Mouse (Mus musculus): ENCODE measurements at regions not wholly inside any gene's neighbourhood (a gene's known extent, or its start where the extent isn't known, plus 50 kb on each side); places are given as distances from the start of the nearest gene placed in this dataset.

DNA sequence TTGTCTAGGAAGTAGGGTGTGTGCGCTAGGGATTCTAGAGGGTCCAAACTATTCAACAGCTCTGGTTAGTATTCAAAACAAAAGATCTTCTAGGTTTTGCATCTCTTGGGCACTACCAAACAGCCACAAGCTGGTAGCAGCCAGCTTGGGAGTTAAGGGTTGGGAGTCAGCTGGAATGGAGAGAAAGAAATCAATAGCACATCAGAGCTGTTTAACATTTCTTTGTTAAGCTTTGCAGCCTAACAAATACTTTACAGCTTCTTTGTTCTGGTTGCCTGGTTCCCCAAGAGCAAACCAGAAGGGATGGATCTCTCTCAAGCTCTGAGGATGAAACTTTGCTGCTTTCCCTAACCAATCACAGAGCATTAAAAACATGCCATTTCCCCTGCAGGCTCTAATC lies 162.3 kb upstream of the Atp5g3 start:
- Histone ChIP-seq H3K27me3 (no peaks in the 10 kb centered on the region), H3K9ac (no peak overlapping the region), H3K36me3 (no peaks in the 10 kb centered on the region), H3K4me1 (no peaks in the 10 kb centered on the region), H3K4me3 (no peak overlapping the region), H3K9me3 (no peaks in the 10 kb centered on the region), H3K4me2 (no peak overlapping the region), H3K27ac (no peak overlapping the region)
- no peak for ATAC-seq (ENCODE audit: borderline replicate concordance, extremely low read depth, low FRiP score, low TSS enrichment)
- 91% methylated on average over 1 of the region's 1 CpGs for WGBS

DNA sequence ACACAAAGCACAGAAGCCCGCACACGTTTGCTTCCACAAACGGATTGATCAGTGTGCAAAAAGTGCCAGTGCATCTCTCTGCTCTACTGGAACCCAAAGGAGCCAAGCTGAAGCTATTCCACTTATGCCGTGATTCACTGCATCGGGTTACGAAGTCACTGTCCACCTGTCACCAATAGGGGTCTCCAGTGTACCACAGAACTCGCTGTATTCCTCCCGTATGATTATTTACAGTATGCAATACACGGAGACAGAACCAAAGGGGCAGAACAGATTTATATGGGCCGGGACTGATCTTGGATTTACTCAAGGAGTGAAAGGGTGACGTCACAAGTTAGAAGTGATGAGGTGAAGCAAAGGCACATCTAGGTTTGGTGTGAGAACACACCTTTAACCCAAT lies 155.5 kb upstream of the Atp5g3 start:
- H3K4me3 ChIP-seq, result no peak overlapping the region
- no peak overlapping the region for H3K9ac ChIP-seq
- no peaks in the 10 kb centered on the region for H3K36me3 ChIP-seq
- H3K9me3 ChIP-seq, result no peaks in the 10 kb centered on the region
- H3K4me2 ChIP-seq, result no peak overlapping the region; the same call in 1 of the 2 replicates
- peak; percentile 65; the same call in 1 of the 2 replicates for ATAC-seq (ENCODE audit: borderline replicate concordance, extremely low read depth, low FRiP score, low TSS enrichment)
- peaks cover 3% of the 10 kb centered on the region; the same call in 1 of the 2 replicates for H3K4me1 ChIP-seq
- no peak overlapping the region for H3K27ac ChIP-seq
- H3K27me3 ChIP-seq, result peaks cover 21% of the 10 kb centered on the region; the same call in 1 of the 2 replicates
- WGBS, result 3% methylated on average over 11 of the region's 11 CpGs

DNA sequence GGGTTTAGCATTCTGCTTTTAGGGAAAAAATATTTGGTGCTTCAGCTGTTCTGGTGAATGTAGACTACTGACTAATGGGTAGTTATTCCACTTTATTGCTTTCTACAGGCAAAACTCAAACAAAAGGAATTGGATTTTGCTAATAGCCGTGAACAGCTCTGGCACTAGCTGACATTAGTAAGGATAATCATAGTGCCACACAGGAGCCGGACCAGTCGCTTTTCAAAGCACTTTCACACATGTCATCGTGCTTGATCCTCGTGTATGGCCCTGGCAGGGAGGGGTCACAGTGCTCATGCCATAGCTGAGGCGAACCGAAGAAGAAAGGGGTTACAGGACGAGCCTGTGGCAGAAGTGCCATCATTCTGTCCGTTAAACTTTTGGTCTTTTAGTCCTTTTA lies 153.2 kb upstream of the Atp5g3 start:
- no peak overlapping the region for H3K4me2 ChIP-seq
- no peaks in the 10 kb centered on the region for H3K36me3 ChIP-seq
- H3K27me3 ChIP-seq, result peaks cover 21% of the 10 kb centered on the region; the same call in 1 of the 2 replicates
- 73% methylated on average over 9 of the region's 9 CpGs for WGBS
- no peak overlapping the region for H3K9ac ChIP-seq
- no peak overlapping the region for H3K4me3 ChIP-seq
- no peak overlapping the region for H3K27ac ChIP-seq
- no peaks in the 10 kb centered on the region for H3K9me3 ChIP-seq
- ATAC-seq (ENCODE audit: borderline replicate concordance, extremely low read depth, low FRiP score, low TSS enrichment), result no peak
- peaks cover 3% of the 10 kb centered on the region; the same call in 1 of the 2 replicates for H3K4me1 ChIP-seq

DNA sequence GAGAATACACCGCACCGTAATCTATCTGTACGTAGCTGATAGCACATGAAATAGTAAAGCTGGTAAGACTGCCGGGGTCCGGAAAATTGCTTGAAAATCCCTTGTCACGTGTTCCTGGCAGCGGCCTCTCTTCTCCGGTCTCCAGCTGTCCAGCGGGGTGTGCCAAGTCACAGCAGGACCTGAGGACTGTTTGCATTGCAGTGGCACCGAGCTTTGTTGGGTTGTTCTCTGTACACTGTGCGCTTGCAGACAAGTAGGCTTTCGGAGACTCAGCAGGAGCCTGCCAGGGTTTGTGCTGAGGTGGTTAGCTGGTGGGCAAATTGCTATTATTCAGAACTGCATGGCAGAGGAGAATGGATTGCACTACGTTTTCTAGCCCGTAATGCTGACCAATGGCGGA lies 152.7 kb upstream of the Atp5g3 start:
- WGBS, result 61% methylated on average over 15 of the region's 15 CpGs
- no peak for ATAC-seq (ENCODE audit: borderline replicate concordance, extremely low read depth, low FRiP score, low TSS enrichment)
- Histone ChIP-seq H3K4me1 (peaks cover 3% of the 10 kb centered on the region; the same call in 1 of the 2 replicates), H3K9me3 (no peaks in the 10 kb centered on the region), H3K4me2 (no peak overlapping the region), H3K27me3 (peaks cover 21% of the 10 kb centered on the region; the same call in 1 of the 2 replicates), H3K27ac (no peak overlapping the region), H3K4me3 (no peak overlapping the region), H3K9ac (no peak overlapping the region), H3K36me3 (no peaks in the 10 kb centered on the region)

DNA sequence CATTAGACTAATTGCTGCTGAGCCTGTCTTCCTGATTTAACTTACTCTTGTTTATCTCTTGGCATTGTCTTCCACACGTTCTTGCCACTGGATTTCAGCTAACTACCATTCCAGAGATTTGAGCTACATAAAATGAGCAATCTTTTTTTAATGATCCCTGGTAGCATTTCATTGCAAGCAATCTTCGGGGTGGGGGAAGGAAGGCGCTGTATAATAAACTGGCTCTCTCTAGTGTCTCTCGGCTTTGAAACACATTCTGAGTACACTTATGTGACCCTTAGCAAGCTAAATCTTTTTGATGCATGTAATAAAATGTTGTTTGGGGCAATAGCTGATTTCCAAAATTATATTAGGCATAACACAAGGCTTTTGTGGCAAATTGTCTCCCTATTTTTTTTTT lies 152.2 kb upstream of the Atp5g3 start:
- 54% methylated on average over 4 of the region's 4 CpGs for WGBS
- H3K4me3 ChIP-seq, result no peak overlapping the region

DNA sequence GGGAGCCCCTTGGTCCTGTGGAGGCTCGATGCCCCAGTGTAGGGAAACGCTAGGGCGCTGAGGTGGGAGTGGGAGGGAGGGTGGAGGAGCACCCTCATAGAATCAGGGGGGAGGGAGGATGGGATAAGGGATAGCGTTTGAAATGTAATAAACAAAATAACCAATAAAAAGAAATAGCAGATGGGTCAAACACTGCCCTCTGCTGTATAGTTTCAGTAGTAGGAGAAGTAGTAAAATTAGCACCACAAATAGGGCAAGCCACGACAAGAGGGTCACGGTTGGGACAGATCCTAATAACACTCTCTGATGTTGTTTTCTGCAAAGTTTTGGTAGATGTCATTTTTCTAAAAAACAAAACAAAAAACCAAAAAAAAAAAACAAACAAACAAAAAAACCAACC lies 131.3 kb upstream of the Atp5g3 start:
- no peak overlapping the region for H3K4me2 ChIP-seq
- H3K4me3 ChIP-seq, result no peak overlapping the region
- ATAC-seq (ENCODE audit: borderline replicate concordance, extremely low read depth, low FRiP score, low TSS enrichment), result no peak
- no peak overlapping the region for H3K27ac ChIP-seq
- H3K9me3 ChIP-seq, result no peaks in the 10 kb centered on the region
- no peak overlapping the region for H3K9ac ChIP-seq
- 0 out of 2 replicates have a peak, but pooled peaks cover 3% of the 10 kb centered on the region for H3K27me3 ChIP-seq
- 75% methylated on average over 6 of the region's 6 CpGs for WGBS
- H3K4me1 ChIP-seq, result 0 out of 2 replicates have a peak, but pooled peaks cover 4% of the 10 kb centered on the region
- H3K36me3 ChIP-seq, result no peaks in the 10 kb centered on the region

More for the DNA sequence above, 152.2 kb upstream of the Atp5g3 start:
- peaks cover 21% of the 10 kb centered on the region; the same call in 1 of the 2 replicates for H3K27me3 ChIP-seq
- H3K4me2 ChIP-seq, result no peak overlapping the region
- no peak for ATAC-seq (ENCODE audit: borderline replicate concordance, extremely low read depth, low FRiP score, low TSS enrichment)
- peaks cover 3% of the 10 kb centered on the region; the same call in 1 of the 2 replicates for H3K4me1 ChIP-seq
- no peaks in the 10 kb centered on the region for H3K36me3 ChIP-seq
- H3K9me3 ChIP-seq, result no peaks in the 10 kb centered on the region
- H3K9ac ChIP-seq, result no peak overlapping the region
- H3K27ac ChIP-seq, result no peak overlapping the region

DNA sequence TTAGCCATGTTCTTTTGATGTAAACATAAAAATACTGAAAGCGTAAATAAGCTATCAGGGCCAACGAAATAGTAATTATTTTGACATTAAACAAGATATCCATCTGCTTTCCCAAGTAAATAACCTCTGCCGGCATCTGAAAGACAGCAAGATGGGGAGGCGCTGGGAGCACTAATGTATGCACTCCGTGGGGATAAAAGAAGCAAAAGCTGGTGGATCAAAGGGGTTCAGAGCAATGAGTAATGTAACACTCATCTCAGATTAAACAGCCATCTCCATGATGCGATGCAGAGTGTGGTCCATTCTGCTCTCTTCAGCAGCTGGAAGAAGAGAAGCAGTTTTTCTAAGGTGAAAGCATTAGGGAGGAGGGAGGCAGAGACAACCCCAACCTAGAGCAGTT lies 128.5 kb upstream of the Atp5g3 start:
- no peak overlapping the region for H3K4me3 ChIP-seq
- H3K4me1 ChIP-seq, result 0 out of 2 replicates have a peak, but pooled peaks cover 4% of the 10 kb centered on the region
- peak; percentile 81 for ATAC-seq (ENCODE audit: borderline replicate concordance, extremely low read depth, low FRiP score, low TSS enrichment)
- 0 out of 2 replicates have a peak, but pooled peaks cover 3% of the 10 kb centered on the region for H3K27me3 ChIP-seq
- H3K4me2 ChIP-seq, result no peak overlapping the region
- H3K36me3 ChIP-seq, result no peaks in the 10 kb centered on the region
- H3K9me3 ChIP-seq, result no peaks in the 10 kb centered on the region
- 23% methylated on average over 6 of the region's 6 CpGs for WGBS
- no peak overlapping the region for H3K9ac ChIP-seq
- H3K27ac ChIP-seq, result no peak overlapping the region

DNA sequence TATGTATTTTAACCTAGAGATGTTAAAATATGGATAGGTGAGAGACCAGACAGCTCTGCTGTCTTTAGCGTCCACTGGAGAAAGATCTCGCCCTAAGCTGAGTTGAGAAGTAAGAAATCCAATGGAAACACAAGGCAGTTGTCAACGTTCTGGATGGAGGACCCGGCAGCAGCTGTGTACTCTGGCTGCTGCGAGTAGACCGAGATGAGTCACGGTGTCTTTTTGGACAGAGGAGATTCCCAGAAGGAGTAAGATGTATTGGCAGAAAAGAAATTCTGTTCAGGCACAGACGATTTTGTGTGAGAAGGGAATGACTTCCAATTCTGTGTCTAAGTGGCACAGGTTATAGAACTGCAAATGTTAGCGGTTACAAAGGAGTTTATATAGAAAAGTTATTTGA lies 124.9 kb upstream of the Atp5g3 start:
- WGBS, result 87% methylated on average over 9 of the region's 9 CpGs

DNA sequence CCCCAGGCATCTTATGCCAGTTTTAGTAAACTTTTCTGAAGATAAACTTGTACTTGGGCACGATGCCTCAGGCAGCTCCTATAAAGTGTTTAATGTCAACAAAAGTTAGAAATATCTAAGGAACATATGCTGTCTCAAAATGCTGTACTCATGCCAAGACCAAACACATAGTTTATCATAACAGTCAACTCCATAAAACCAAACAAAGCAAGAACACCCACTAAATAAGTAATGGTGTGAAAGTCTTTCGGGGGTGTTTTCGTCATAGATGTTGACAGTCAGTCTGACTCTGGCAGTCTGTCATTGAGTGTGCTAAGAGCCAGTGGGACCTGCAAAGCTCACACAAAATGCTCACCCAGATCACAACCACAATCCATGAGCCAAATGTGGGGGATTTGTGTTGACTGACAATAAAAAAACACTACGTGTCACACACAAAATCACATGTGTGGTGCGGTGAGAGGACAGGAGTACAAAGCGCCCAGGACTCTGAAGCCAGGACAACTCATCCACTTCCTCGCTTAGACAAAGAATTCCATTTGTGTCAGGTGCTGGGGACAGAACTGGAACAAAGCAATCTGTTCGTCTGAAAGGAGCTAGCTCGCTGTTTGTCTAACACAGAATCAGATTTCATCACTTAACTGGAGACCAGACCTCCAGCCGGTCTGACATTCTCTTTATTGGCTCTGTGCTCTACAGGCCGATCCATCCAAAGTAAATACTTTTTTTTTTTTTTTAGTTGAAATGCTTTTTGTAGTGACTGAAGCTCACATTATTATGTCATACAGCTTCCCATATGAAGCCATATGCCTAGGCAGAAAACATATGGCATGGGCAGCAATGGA lies 121.3 kb upstream of the Atp5g3 start:
- no peak overlapping the region for H3K27ac ChIP-seq
- 0 out of 2 replicates have a peak, but pooled peaks cover 9% of the 10 kb centered on the region for H3K4me1 ChIP-seq
- H3K9me3 ChIP-seq, result no peaks in the 10 kb centered on the region
- no peak overlapping the region for H3K4me2 ChIP-seq
- no peak overlapping the region for H3K9ac ChIP-seq
- H3K4me3 ChIP-seq, result no peak overlapping the region
- H3K27me3 ChIP-seq, result no peaks in the 10 kb centered on the region
- no peaks in the 10 kb centered on the region for H3K36me3 ChIP-seq
- 21% methylated on average over 11 of the region's 11 CpGs for WGBS
- ATAC-seq (ENCODE audit: borderline replicate concordance, extremely low read depth, low FRiP score, low TSS enrichment), result peak; percentile 79; the same call in 1 of the 2 replicates

More for the DNA sequence above, 124.9 kb upstream of the Atp5g3 start:
- H3K4me2 ChIP-seq, result no peak overlapping the region
- ATAC-seq (ENCODE audit: borderline replicate concordance, extremely low read depth, low FRiP score, low TSS enrichment), result no peak
- H3K4me3 ChIP-seq, result no peak overlapping the region
- H3K9ac ChIP-seq, result no peak overlapping the region
- H3K27me3 ChIP-seq, result 0 out of 2 replicates have a peak, but pooled peaks cover 3% of the 10 kb centered on the region
- 0 out of 2 replicates have a peak, but pooled peaks cover 13% of the 10 kb centered on the region for H3K4me1 ChIP-seq
- no peaks in the 10 kb centered on the region for H3K36me3 ChIP-seq
- H3K9me3 ChIP-seq, result no peaks in the 10 kb centered on the region
- no peak overlapping the region for H3K27ac ChIP-seq

DNA sequence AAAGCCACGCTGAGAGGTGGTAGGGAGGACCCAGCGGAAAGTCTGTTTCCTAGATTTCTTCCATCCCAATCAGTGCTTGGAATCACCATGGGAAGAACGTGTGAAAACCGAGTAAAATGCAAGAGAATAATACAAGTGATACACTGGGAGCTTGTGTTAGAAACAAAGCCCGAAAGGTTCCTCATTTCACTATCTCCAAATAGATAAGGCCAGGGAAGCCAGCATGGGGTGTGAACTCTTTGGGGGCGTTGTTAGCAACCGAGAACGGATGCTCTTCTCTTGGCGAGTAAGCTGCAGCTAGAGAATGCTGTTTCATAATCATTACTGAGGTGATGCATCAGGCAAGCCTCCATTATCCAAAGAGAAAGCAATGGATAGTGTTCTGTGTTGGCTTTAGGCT lies 118.8 kb upstream of the Atp5g3 start:
- Histone ChIP-seq H3K4me2 (no peak overlapping the region), H3K27me3 (peaks cover 4% of the 10 kb centered on the region; the same call in 1 of the 2 replicates), H3K9me3 (no peaks in the 10 kb centered on the region), H3K9ac (no peak overlapping the region), H3K4me1 (0 out of 2 replicates have a peak, but pooled peaks cover 9% of the 10 kb centered on the region), H3K27ac (no peak overlapping the region), H3K36me3 (no peaks in the 10 kb centered on the region), H3K4me3 (no peak overlapping the region)
- 87% methylated on average over 9 of the region's 9 CpGs for WGBS
- no peak for ATAC-seq (ENCODE audit: borderline replicate concordance, extremely low read depth, low FRiP score, low TSS enrichment)

DNA sequence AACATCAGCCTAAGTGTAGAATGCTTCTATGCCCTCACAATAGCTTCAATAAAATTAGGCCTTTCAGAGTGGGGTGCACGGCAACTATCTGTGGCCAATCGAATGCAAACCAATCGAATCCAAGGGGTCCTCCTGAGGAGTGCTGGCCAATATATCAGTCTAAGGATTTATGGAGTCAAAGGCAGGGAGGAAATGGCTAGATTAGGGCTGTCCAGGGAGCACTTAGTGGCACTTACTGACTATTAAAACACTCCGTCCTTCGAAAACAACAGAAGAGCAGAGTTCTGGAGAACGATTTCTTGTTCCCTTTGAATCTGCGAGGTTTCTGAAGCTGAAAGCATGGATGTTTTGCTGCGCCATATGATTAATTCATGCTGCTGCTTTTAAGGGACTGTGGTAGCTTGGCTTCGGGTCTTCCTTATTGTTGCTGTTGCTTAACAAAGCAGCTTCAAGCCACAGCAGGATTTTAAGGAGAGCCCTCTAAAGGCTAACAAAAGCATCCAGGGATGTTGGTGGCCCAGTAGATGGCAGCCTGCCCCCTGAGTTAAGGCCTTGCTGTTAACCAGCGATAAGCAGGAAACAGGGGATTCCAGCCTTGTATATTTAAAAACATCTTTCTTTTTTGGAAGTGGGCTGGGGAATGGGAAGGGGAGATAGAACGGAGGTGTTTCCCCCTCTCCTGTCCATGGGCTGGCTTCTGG lies 116.4 kb upstream of the Atp5g3 start:
- Histone ChIP-seq H3K27ac (no peak overlapping the region), H3K9ac (no peak overlapping the region), H3K4me3 (0 out of 2 replicates have a peak overlapping the region, but pooled peaks have one; percentile 10), H3K9me3 (no peaks in the 10 kb centered on the region), H3K36me3 (no peaks in the 10 kb centered on the region), H3K4me2 (peak overlapping the region; percentile 33), H3K27me3 (peaks cover 9% of the 10 kb centered on the region; the same call in 1 of the 2 replicates), H3K4me1 (0 out of 2 replicates have a peak, but pooled peaks cover 3% of the 10 kb centered on the region)
- ATAC-seq (ENCODE audit: borderline replicate concordance, extremely low read depth, low FRiP score, low TSS enrichment), result no peak
- 51% methylated on average over 11 of the region's 11 CpGs for whole genome bisulfite sequencing

Measured in lung, embryonic 15.5 days (tissue).